Mouse (Mus musculus): ENCODE results near the gene Pfkfb2. TPM values are rescaled to one million over a fixed set of nuclear protein-coding genes. Genes with fewer than 3 reads are reported as not detected.
A peak's percentile ranks its signal among the peaks of the same experiment; 100 is the strongest.

The Pfkfb2 gene
- polyA plus RNA-seq, 1 experiment from 2014 or later, result 20.9 TPM

- ATAC-seq (ENCODE audit: low read depth), result peak; percentile 97
- peak within 1 kb of the TSS; percentile 99 for H3K4me2 ChIP-seq
- H3K27me3 ChIP-seq, result no peaks in the 10 kb centered on the region
- peak within 1 kb of the TSS; percentile 71 for H3K4me3 ChIP-seq
- H3K9me3 ChIP-seq, result no peaks in the 10 kb centered on the region
- H3K36me3 ChIP-seq, result peaks cover 28% of the 10 kb centered on the region
- H3K9ac ChIP-seq, result peak within 1 kb of the TSS; percentile 88
- H3K4me1 ChIP-seq (replicated peaks), result peaks cover 39% of the 10 kb centered on the region
- H3K27ac ChIP-seq (replicated peaks), result peak within 1 kb of the TSS; percentile 92
- under 1% methylated on average over 37 of the region's 38 CpGs for WGBS
Observed at GRCm38 (mm10) chr1:130715561-130716217, 13.4 kb downstream of the Pfkfb2 start, which contains the start of gene Gm29427. Gene Gm29427 (minus strand): TSS chr1:130715799.

- Histone ChIP-seq H3K4me2 (0 out of 2 replicates have a peak overlapping the region, but pooled peaks have one; percentile 99), H3K36me3 (peaks cover 33% of the 10 kb centered on the region), H3K9ac (0 out of 2 replicates have a peak overlapping the region, but pooled peaks have one; percentile 88), H3K27me3 (no peaks in the 10 kb centered on the region), H3K9me3 (no peaks in the 10 kb centered on the region), H3K4me3 (no peak overlapping the region), H3K4me1 (replicated peaks) (peaks cover 31% of the 10 kb centered on the region), H3K27ac (replicated peaks) (no peak overlapping the region)
- no peak for ATAC-seq (ENCODE audit: low read depth)
- WGBS, result 74% methylated on average over 4 of the region's 4 CpGs
Observed at GRCm38 (mm10) chr1:130714046-130714445, 15.0 kb downstream of the Pfkfb2 start.

- Histone ChIP-seq H3K4me3 (no peak overlapping the region), H3K27me3 (no peaks in the 10 kb centered on the region), H3K4me1 (replicated peaks) (peaks cover 15% of the 10 kb centered on the region; the same call in 1 of the 2 replicates), H3K27ac (replicated peaks) (no peak overlapping the region), H3K36me3 (peaks cover 59% of the 10 kb centered on the region), H3K9ac (no peak overlapping the region), H3K9me3 (no peaks in the 10 kb centered on the region), H3K4me2 (no peak overlapping the region)
- ATAC-seq (ENCODE audit: low read depth), result no peak
- WGBS, result 92% methylated on average over 22 of the region's 22 CpGs
Observed at GRCm38 (mm10) chr1:130710283-130711080, 18.6 kb downstream of the Pfkfb2 start.

GRCm38 (mm10) chr1:130703613-130704012 is 25.4 kb downstream of the Pfkfb2 start:
- H3K27me3 ChIP-seq, result no peaks in the 10 kb centered on the region
- no peaks in the 10 kb centered on the region for H3K4me1 ChIP-seq (replicated peaks)
- H3K9me3 ChIP-seq, result no peaks in the 10 kb centered on the region
- 86% methylated on average over 2 of the region's 2 CpGs for WGBS
- H3K4me2 ChIP-seq, result no peak overlapping the region
- no peak overlapping the region for H3K9ac ChIP-seq
- H3K36me3 ChIP-seq, result peaks cover 91% of the 10 kb centered on the region
- no peak overlapping the region for H3K27ac ChIP-seq (replicated peaks)
- ATAC-seq (ENCODE audit: low read depth), result no peak
- H3K4me3 ChIP-seq, result no peak overlapping the region

- Histone ChIP-seq H3K36me3 (peaks cover 94% of the 10 kb centered on the region), H3K27ac (replicated peaks) (no peak overlapping the region), H3K4me1 (replicated peaks) (no peaks in the 10 kb centered on the region), H3K4me3 (no peak overlapping the region), H3K9me3 (no peaks in the 10 kb centered on the region), H3K27me3 (no peaks in the 10 kb centered on the region), H3K9ac (no peak overlapping the region), H3K4me2 (no peak overlapping the region)
- no peak for ATAC-seq (ENCODE audit: low read depth)
- WGBS, result 95% methylated on average over 11 of the region's 11 CpGs
Observed at GRCm38 (mm10) chr1:130701976-130702375, 27.1 kb downstream of the Pfkfb2 start.

- Histone ChIP-seq H3K27ac (replicated peaks) (no peak overlapping the region), H3K9me3 (no peaks in the 10 kb centered on the region), H3K36me3 (peaks cover 84% of the 10 kb centered on the region), H3K9ac (no peak overlapping the region), H3K4me1 (replicated peaks) (no peaks in the 10 kb centered on the region), H3K27me3 (no peaks in the 10 kb centered on the region), H3K4me2 (no peak overlapping the region), H3K4me3 (no peak overlapping the region)
- ATAC-seq (ENCODE audit: low read depth), result no peak
- WGBS, result 95% methylated on average over 10 of the region's 10 CpGs
Observed at GRCm38 (mm10) chr1:130699937-130700633, 29.0 kb downstream of the Pfkfb2 start.

GRCm38 (mm10) chr1:130698601-130699000 is 30.5 kb downstream of the Pfkfb2 start:
- no peak for ATAC-seq (ENCODE audit: low read depth)
- Histone ChIP-seq H3K36me3 (peaks cover 73% of the 10 kb centered on the region), H3K27me3 (no peaks in the 10 kb centered on the region), H3K9ac (no peak overlapping the region), H3K4me3 (no peak overlapping the region), H3K27ac (replicated peaks) (no peak overlapping the region), H3K4me2 (no peak overlapping the region), H3K4me1 (replicated peaks) (no peaks in the 10 kb centered on the region), H3K9me3 (no peaks in the 10 kb centered on the region)
- WGBS, result 96% methylated on average over 5 of the region's 5 CpGs

- Histone ChIP-seq H3K27me3 (no peaks in the 10 kb centered on the region), H3K9ac (no peak overlapping the region), H3K4me2 (no peak overlapping the region), H3K4me3 (no peak overlapping the region), H3K4me1 (replicated peaks) (no peaks in the 10 kb centered on the region), H3K36me3 (peaks cover 10% of the 10 kb centered on the region), H3K27ac (replicated peaks) (no peak overlapping the region), H3K9me3 (no peaks in the 10 kb centered on the region)
- ATAC-seq (ENCODE audit: low read depth), result no peak
- WGBS, result 51% methylated on average over 1 of the region's 1 CpGs
Observed at GRCm38 (mm10) chr1:130683905-130684304, 45.1 kb downstream of the Pfkfb2 start.

- 68% methylated on average over 6 of the region's 6 CpGs for WGBS
- H3K9ac ChIP-seq, result no peak overlapping the region
- H3K4me3 ChIP-seq, result no peak overlapping the region
- H3K27ac ChIP-seq (replicated peaks), result no peak overlapping the region
- H3K4me2 ChIP-seq, result no peak overlapping the region
- no peaks in the 10 kb centered on the region for H3K27me3 ChIP-seq
- no peaks in the 10 kb centered on the region for H3K4me1 ChIP-seq (replicated peaks)
- no peak for ATAC-seq (ENCODE audit: low read depth)
- H3K36me3 ChIP-seq, result no peaks in the 10 kb centered on the region
- H3K9me3 ChIP-seq, result no peaks in the 10 kb centered on the region
Observed at GRCm38 (mm10) chr1:130681656-130682413, 47.2 kb downstream of the Pfkfb2 start.

GRCm38 (mm10) chr1:130681075-130681474 is 48.0 kb downstream of the Pfkfb2 start:
- H3K4me2 ChIP-seq, result no peak overlapping the region
- no peak overlapping the region for H3K27ac ChIP-seq (replicated peaks)
- H3K4me1 ChIP-seq (replicated peaks), result no peaks in the 10 kb centered on the region
- ATAC-seq (ENCODE audit: low read depth), result no peak
- H3K36me3 ChIP-seq, result no peaks in the 10 kb centered on the region
- no peaks in the 10 kb centered on the region for H3K9me3 ChIP-seq
- no peak overlapping the region for H3K4me3 ChIP-seq
- H3K9ac ChIP-seq, result no peak overlapping the region
- 70% methylated on average over 2 of the region's 2 CpGs for WGBS
- H3K27me3 ChIP-seq, result no peaks in the 10 kb centered on the region

- H3K36me3 ChIP-seq, result no peaks in the 10 kb centered on the region
- H3K4me1 ChIP-seq (replicated peaks), result no peaks in the 10 kb centered on the region
- no peak for ATAC-seq (ENCODE audit: low read depth)
- H3K27me3 ChIP-seq, result no peaks in the 10 kb centered on the region
- no peaks in the 10 kb centered on the region for H3K9me3 ChIP-seq
- H3K4me3 ChIP-seq, result no peak overlapping the region
- H3K4me2 ChIP-seq, result no peak overlapping the region
- H3K27ac ChIP-seq (replicated peaks), result no peak overlapping the region
- no peak overlapping the region for H3K9ac ChIP-seq
- 90% methylated on average over 2 of the region's 2 CpGs for WGBS
Observed at GRCm38 (mm10) chr1:130678551-130678950, 50.5 kb downstream of the Pfkfb2 start.
